26 mouse cellular contexts compared by ENCODE assay signal in genomic region chr2:6727366-6727765, GRCm38 (mm10).
DNase-seq lines count a peak whose midpoint lies in the region; ATAC-seq and TF ChIP-seq lines count a peak whose summit lies in the region.
"Had no signal": no experiment of that assay in that cellular context is flagged by ENCODE, and none has a peak within 500 bp of the region (broad histone marks: within the 10 kb centered on the region; RNA-seq: fewer than 3 reads in every experiment).

No protein-coding gene starts in this region.

- ATAC-seq in forebrain, embryonic 14.5 days: peak; percentile 28; the same call in 1 of the 2 replicates
- ATAC-seq in forebrain, embryonic 12.5 days (ENCODE audit: low FRiP score): no peak
- ATAC-seq: CD4-positive, CD25-positive, alpha-beta regulatory T cell, adult 4 months; forebrain, embryonic 16.5 days; hindbrain, postnatal 0 days; inflammation-experienced regulatory T-cells, adult 6 months; intestine, embryonic 16.5 days had no signal

- no peak for TF ChIP-seq POLR2A in brain, embryonic 14.5 days (IDR thresholded peaks at IDR 0.05; ENCODE audit: borderline replicate concordance, extremely low read depth, insufficient read depth, insufficient read length, poor library complexity, severe bottlenecking)

- no peaks in the 10 kb centered on the region for H3K9me3 ChIP-seq in forebrain, embryonic 14.5 days (replicated peaks; ENCODE audit: control insufficient read depth, low read length)
- no peaks in the 10 kb centered on the region for H3K9me3 ChIP-seq in forebrain, embryonic 12.5 days
- H3K9me3 ChIP-seq: embryonic facial prominence, embryonic 12.5 days; embryonic facial prominence, embryonic 15.5 days; heart, embryonic 13.5 days had no signal

- H3K4me3 ChIP-seq in forebrain, embryonic 14.5 days (ENCODE audit: low read depth, low read length): no peak overlapping the region
- H3K4me3 ChIP-seq in forebrain, embryonic 12.5 days (replicated peaks): no peak overlapping the region
- no peak overlapping the region for H3K4me3 ChIP-seq in layer of hippocampus, adult 2 months
- H3K4me3 ChIP-seq: embryonic facial prominence, embryonic 12.5 days; embryonic facial prominence, embryonic 15.5 days; gastrocnemius, adult 2 months; heart, embryonic 13.5 days had no signal

- H3K4me1 ChIP-seq in forebrain, embryonic 14.5 days (ENCODE audit: control insufficient read depth, insufficient read depth, low read length): peaks cover 34% of the 10 kb centered on the region
- peaks cover 19% of the 10 kb centered on the region for H3K4me1 ChIP-seq in forebrain, embryonic 12.5 days
- H3K4me1 ChIP-seq: embryonic facial prominence, embryonic 12.5 days; embryonic facial prominence, embryonic 15.5 days had no signal

- peak overlapping the region; percentile 0; the same call in 1 of the 2 replicates for H3K27ac ChIP-seq in forebrain, embryonic 14.5 days (ENCODE audit: low read depth, low read length)
- no peak overlapping the region for H3K27ac ChIP-seq in forebrain, embryonic 12.5 days
- H3K27ac ChIP-seq in layer of hippocampus, adult 2 months: peak overlapping the region; percentile 47; the same call in 1 of the 2 replicates
- H3K27ac ChIP-seq: embryonic facial prominence, embryonic 12.5 days; embryonic facial prominence, embryonic 15.5 days; gastrocnemius, adult 2 months; heart, embryonic 13.5 days; hindbrain, embryonic 14.5 days; hindbrain, postnatal 0 days had no signal

- 47% methylated on average over 5 of the region's 5 CpGs for WGBS in forebrain, embryonic 14.5 days
- 82% methylated on average over 5 of the region's 5 CpGs for WGBS in forebrain, embryonic 12.5 days

- no peaks in the 10 kb centered on the region for H3K27me3 ChIP-seq in forebrain, embryonic 14.5 days (replicated peaks; ENCODE audit: control insufficient read depth, insufficient read depth, low read length)
- no peaks in the 10 kb centered on the region for H3K27me3 ChIP-seq in forebrain, embryonic 12.5 days
- H3K27me3 ChIP-seq: embryonic facial prominence, embryonic 12.5 days; embryonic facial prominence, embryonic 15.5 days; heart, embryonic 13.5 days had no signal

- no peak overlapping the region for H3K4me2 ChIP-seq in forebrain, embryonic 14.5 days (ENCODE audit: low read length)
- no peak overlapping the region for H3K4me2 ChIP-seq in forebrain, embryonic 12.5 days
- H3K4me2 ChIP-seq: embryonic facial prominence, embryonic 12.5 days; embryonic facial prominence, embryonic 15.5 days; heart, embryonic 13.5 days; hindbrain, embryonic 14.5 days had no signal

- DNase-seq in cerebellum, postnatal 10 days: peak; percentile 42 to 46
- no peak for DNase-seq in cerebellum, adult 8-10 months
- no peak for DNase-seq in forebrain, embryonic 14.5 days (ENCODE audit: low spot score)
- no peak for DNase-seq in layer of hippocampus, adult 2 months (ENCODE audit: low spot score in 2 of 2)
- no peak for DNase-seq in layer of hippocampus, adult 9-10 months (ENCODE audit: low spot score)
- DNase-seq in brain, embryonic 14.5 days (ENCODE audit: low read depth): peak; percentile 62
- DNase-seq in c-Kit-positive CD71-positive TER-119-positive erythroid progenitor cells, embryonic 14.5 days (ENCODE audit: low spot score): no peak
- DNase-seq: adrenal gland, adult 2 months; adrenal gland, postnatal 14 days; gastrocnemius, adult 2 months; gastrocnemius, postnatal 14 days; heart, adult 18-20 months; heart, postnatal 14 days; heart, postnatal 4 days; kidney, adult 18-20 months; kidney, adult 9 months had no signal

- H3K9ac ChIP-seq in forebrain, embryonic 14.5 days (ENCODE audit: low read length): no peak overlapping the region
- H3K9ac ChIP-seq in forebrain, embryonic 12.5 days: no peak overlapping the region
- H3K9ac ChIP-seq: embryonic facial prominence, embryonic 12.5 days; embryonic facial prominence, embryonic 15.5 days; heart, embryonic 13.5 days; hindbrain, embryonic 14.5 days had no signal

- H3K36me3 ChIP-seq in forebrain, embryonic 14.5 days (ENCODE audit: control insufficient read depth, insufficient read depth, low read length): no peaks in the 10 kb centered on the region
- H3K36me3 ChIP-seq in forebrain, embryonic 12.5 days (replicated peaks): no peaks in the 10 kb centered on the region
- H3K36me3 ChIP-seq: embryonic facial prominence, embryonic 12.5 days; embryonic facial prominence, embryonic 15.5 days; heart, embryonic 13.5 days had no signal

- TF ChIP-seq CTCF in layer of hippocampus, adult 2 months (conservative IDR thresholded peaks at IDR 0.05): no peak
- no peak for TF ChIP-seq CTCF in brain, embryonic 14.5 days (IDR thresholded peaks at IDR 0.05; ENCODE audit: borderline replicate concordance, extremely low read depth, insufficient read depth, insufficient read length)

Comparison
In these comparisons a context has a peak if more than half of its experiments do, and no peak if none do; other contexts are left out.
1. DNase-seq: peak in cerebellum, postnatal 10 days (2 of 2) and brain, embryonic 14.5 days (single experiment); none in cerebellum, adult 8-10 months (single experiment), forebrain, embryonic 14.5 days (single experiment), layer of hippocampus, adult 2 months (0 of 2), layer of hippocampus, adult 9-10 months (single experiment) and c-Kit-positive CD71-positive TER-119-positive erythroid progenitor cells, embryonic 14.5 days (single experiment).